Mouse (Mus musculus): Measurements from ENCODE around the gene Gm9844. TPM values are rescaled to one million over a fixed set of nuclear protein-coding genes. Genes with fewer than 3 reads are reported as not detected.

Gm9844 gene
- not detected for total RNA-seq (2023)

DNA sequence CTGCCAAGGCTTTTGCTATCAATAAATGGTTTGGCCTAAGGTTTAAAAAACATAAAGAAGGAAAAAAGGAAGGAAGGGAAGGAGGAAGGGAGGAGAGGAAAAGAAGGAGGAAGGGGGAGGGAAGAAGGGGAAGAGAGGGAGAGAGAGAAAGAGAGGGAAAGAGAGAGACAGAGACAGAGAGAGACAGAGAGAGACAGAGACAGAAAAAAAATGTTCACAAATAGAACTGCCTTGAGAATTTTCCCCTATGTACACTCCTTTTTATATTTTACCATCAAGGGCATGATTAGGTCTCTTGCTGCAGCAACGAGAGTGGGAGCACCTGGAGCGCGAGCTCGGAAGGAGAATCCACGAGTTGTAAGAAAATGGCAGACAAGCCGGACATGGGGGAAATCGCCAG lies at the start of gene Gm9844:
Gene Gm9844, plus strand, starts transcription at position 301 of the 400 bp plus-strand sequence.

DNA sequence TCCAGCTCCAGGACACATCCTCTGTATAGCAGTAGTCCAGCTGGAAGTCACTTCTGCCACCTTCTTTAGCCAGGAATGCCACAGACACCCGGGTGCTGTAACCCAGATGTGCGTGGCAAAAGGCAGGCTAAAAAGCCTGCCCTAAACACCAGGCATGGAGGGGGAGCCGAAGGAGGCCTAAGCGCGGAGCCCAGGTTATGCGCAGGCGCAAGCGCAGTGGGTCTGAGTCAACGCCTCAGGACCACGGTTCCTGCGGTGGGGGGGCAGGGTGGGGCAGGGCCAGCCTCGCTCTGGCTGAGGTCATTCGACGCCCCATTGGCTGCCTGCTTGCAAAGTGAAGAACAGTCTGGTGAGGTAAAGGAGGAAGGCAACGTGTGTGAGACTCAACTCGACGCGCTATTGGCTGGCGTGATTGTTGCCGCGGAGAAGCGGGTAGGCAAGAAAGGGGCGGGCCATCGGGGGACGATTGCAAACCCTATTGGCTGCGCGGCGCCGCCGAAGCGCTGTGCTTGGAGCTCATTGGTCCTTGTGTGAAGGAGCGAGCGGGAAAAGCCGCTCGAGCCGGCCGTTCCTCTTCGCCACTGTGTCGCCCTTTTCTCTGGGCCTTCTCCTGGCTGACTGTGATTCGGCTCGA lies 7.6 kb downstream of the Gm9844 start, which contains the start of the genes Lypd4 and Dmrtc2:
Gene Lypd4, minus strand, starts transcription at position 410 of the 634 bp plus-strand sequence.
Gene Dmrtc2, plus strand, starts transcription at position 526 of the 634 bp plus-strand sequence.

DNA sequence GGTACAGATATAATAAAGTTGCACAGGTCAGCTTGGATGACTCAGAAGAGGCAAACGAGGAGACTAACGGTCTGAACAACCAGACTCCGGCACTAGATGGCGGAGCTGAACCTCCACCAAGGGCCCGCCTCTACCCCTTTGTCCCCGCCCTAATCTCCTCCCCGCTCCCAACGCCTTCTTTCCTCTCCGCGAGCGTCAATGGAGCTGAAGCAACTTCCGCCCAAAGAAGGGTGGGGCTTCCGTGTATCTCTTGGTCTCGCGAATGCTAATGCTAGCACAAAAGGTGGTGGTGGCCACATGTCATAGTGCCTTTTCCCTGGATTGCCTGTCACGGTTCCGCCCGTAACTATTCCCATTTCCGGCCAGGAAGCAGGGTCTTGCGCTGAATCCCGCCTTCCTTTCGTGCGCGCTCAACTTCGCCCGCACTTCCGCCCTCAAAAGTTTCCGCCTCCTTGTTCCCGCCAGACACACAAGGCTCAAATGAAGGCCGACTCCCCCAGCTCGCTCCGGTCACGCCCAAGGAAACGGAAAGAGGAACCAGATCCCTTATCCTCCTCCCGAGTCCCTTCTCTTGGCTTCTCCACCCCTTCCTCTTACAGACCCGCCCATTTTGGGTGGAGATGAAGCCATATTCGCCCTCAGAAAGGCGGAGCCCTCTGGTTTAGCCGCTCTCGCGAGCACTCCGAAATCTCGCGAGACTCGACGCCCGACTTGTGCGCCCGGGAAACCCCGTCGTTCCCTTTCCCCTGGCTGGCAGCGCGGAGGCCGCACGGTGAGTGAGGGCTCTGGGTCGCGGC lies 22.1 kb downstream of the Gm9844 start, which contains the start of gene Rps19:
Gene Rps19, plus strand, starts transcription at position 476 of the 797 bp plus-strand sequence.

DNA sequence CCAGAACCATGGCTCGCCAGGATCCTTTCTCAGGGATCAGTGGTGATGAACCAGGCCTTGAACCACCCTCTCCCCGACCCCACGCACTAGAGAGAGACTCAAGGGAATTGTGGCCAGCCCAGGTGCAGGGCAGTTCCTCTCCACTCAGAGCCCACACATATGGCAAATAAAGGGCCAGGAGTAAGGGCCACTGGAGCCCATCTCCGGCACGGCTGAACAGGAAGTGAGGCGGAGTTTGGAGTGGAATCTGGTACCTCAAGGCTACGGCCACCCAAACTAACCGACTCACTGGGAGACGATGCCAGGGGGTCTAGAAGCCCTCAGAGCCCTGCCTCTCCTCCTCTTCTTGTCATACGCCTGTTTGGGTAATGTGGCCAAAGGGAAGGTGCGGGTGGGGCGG lies 35.2 kb downstream of the Gm9844 start, which contains the start of gene Cd79a:
Gene Cd79a, plus strand, starts transcription at position 158 of the 400 bp plus-strand sequence.

DNA sequence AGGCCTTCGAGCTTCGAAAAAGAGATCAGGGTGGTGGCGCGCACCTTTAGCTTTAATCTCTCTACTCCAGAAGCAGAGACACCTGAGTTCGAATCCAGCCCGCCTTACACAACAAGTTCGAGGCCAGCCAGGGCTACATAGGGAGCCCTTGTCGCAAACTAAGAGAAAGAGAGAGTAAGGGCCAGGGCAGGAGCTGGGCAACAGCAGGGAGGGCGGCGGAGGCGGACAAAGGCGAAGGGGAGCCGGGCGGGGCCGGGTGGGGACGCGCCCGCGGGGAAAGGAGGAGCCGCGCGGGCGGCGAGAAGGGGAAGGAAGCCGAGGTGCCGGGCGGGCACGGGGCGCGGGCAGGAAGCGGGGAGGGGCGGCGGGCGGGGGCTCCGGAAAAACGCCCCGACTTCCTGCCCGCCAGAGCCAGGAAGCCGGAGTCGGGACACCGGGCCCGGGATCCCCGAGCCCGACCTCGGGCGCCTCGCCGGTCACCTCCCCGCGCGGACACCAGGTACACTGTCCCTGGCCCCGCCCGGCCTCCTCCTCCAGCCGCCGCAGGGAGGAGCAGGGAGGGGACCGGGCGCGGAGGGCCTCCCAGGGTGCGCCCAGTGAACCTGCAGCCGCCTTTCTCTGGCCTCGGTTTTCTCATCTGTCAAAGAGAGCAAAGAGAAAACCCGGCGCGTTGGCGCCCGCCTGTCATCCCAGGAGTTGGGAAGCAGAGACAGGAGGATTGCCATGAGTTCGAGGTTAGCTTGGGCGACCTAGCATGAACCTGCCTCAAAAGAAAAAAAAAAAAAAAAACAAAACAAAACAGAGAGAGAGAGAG lies 40.8 kb downstream of the Gm9844 start, which contains the start of gene Arhgef1:
Gene Arhgef1, plus strand, starts transcription at position 283 of the 814 bp plus-strand sequence.

Other genes starting within 250 kb of the Gm9844 start
- not detected for gene Lypd3, start 225.7 kb upstream of the Gm9844 start, total RNA-seq (2023)
- gene Tex101, start 185.5 kb upstream of the Gm9844 start, total RNA-seq (2023), result not detected
- 1 to 10 TPM in 1 of 2 experiments, not detected in 1; 1.4 TPM for gene BC049730, start 153.0 kb upstream of the Gm9844 start, total RNA-seq (2023)
- 1 to 10 TPM; 7.2 to 7.3 TPM for gene Gm4763, start 135.3 kb upstream of the Gm9844 start, total RNA-seq (2023)
- 1,000 to 10,000 TPM; 1,228 to 1,288 TPM for gene Cd177, start 101.9 kb upstream of the Gm9844 start, total RNA-seq (2023)
- gene Ceacam10, start 85.0 kb upstream of the Gm9844 start, total RNA-seq (2023), result 10 to 100 TPM; 68.3 to 68.8 TPM
- gene Lypd4, start 7.7 kb downstream of the Gm9844 start, total RNA-seq (2023), result not detected
- gene Dmrtc2, start 7.8 kb downstream of the Gm9844 start, total RNA-seq (2023), result not detected
- gene Rps19, start 22.2 kb downstream of the Gm9844 start, total RNA-seq (2023), result 100 to 1,000 TPM; 831 to 832 TPM
- gene Cd79a, start 35.2 kb downstream of the Gm9844 start, total RNA-seq (2023), result 1 to 10 TPM; 5.4 to 6.3 TPM
- 100 to 1,000 TPM; 583 to 627 TPM for gene Arhgef1, start 40.7 kb downstream of the Gm9844 start, total RNA-seq (2023)
- not detected for gene Gm4881, start 82.3 kb downstream of the Gm9844 start, total RNA-seq (2023)
- 100 to 1,000 TPM; 126 to 141 TPM for gene Rabac1, start 110.5 kb downstream of the Gm9844 start, total RNA-seq (2023)
- gene Atp1a3, start 143.7 kb downstream of the Gm9844 start, total RNA-seq (2023), result 100 to 1,000 TPM; 189 to 210 TPM
- 1 to 10 TPM; 3.0 TPM for gene Grik5, start 210.1 kb downstream of the Gm9844 start, total RNA-seq (2023)
- gene Zfp574, start 210.4 kb downstream of the Gm9844 start, total RNA-seq (2023), result 10 to 100 TPM; 14.5 to 15.8 TPM